Mouse (Mus musculus) forebrain, embryonic 14.5 days (tissue): ENCODE data around the gene Sirpa. TPM values are rescaled to one million over a fixed set of nuclear protein-coding genes. Genes with fewer than 3 reads are reported as not detected.

Experiments used
- ATAC-seq: fragments of 200-750 bp; cut with Nextera tagmentation; 2 replicates; pipeline ENCODE4 v1.8.0; 2017; ENCODE audit warnings: mild to moderate bottlenecking, moderate library complexity
- DNase-seq: peaks from one replicate; pipeline ENCODE4 v3.0.0-alpha.2; 2015; ENCODE audit warnings: low spot score
- H3K27ac ChIP-seq: fragments of 300-500 bp; sonication (generic); 2 replicates; pipeline ENCODE4 v1.5.1; 2014; ENCODE audit warnings: low read depth, mild to moderate bottlenecking, control low read depth, low read length, moderate library complexity
- H3K27me3 ChIP-seq: fragments of 300-500 bp; sonication (generic); replicated peaks from 2 replicates; pipeline ENCODE4 v1.6.1; 2014; ENCODE audit warnings: low read length, control low read depth, mixed read lengths; ENCODE audit not compliant: control insufficient read depth, insufficient read depth
- H3K36me3 ChIP-seq: fragments of 300-500 bp; sonication (generic); 2 replicates; pipeline ENCODE4 v1.6.1; 2014; ENCODE audit warnings: low read length, control low read depth; ENCODE audit not compliant: control insufficient read depth, insufficient read depth
- H3K4me1 ChIP-seq: fragments of 300-500 bp; sonication (generic); 2 replicates; pipeline ENCODE4 v1.6.1; 2014; ENCODE audit warnings: antibody characterized with exemption, low read length, control low read depth; ENCODE audit not compliant: control insufficient read depth, insufficient read depth
- H3K4me2 ChIP-seq: fragments of 300-500 bp; sonication (generic); 2 replicates; pipeline ENCODE4 v1.6.1; 2014; ENCODE audit warnings: mild to moderate bottlenecking, control low read depth, low read length
- H3K4me3 ChIP-seq: fragments of 300-500 bp; sonication (generic); 2 replicates; pipeline ENCODE4 v1.5.1; 2014; ENCODE audit warnings: low read depth, low read length, control low read depth
- H3K9ac ChIP-seq: fragments of 300-500 bp; sonication (generic); 2 replicates; pipeline ENCODE4 v1.6.1; 2014; ENCODE audit warnings: mild to moderate bottlenecking, low read length, control low read depth, moderate library complexity
- H3K9me3 ChIP-seq: fragments of 300-500 bp; sonication (generic); replicated peaks from 2 replicates; pipeline ENCODE4 v1.6.1; 2016; ENCODE audit warnings: low read length, control low read depth, mixed read lengths; ENCODE audit not compliant: control insufficient read depth
- WGBS: fragments of 180-500 bp; shearing (Covaris S2); extraction: QIAGEN DNeasy Blood & Tissue Kit; methylation state at CpG from one replicate; pipeline ENCODE4 v1.1.7; 2014; 5-methylcytosine and 5-hydroxymethylcytosine counted together
- polyA plus RNA-seq: library from polyadenylated mRNA; unstranded; fragments of >200 nt; fragmentation: Nextera tagmentation; extraction: Ambion mirVana; gene quantifications from 2 replicates; pipeline ENCODE4 v1.2.1, GENCODE M21; 2014

Gene Sirpa
- polyA plus RNA-seq, 1 experiment from 2014 or later = 24.8 TPM

- DNase-seq (peak; percentile 70), ATAC-seq (peak; percentile 72)
- peak overlapping the region; percentile 5; the same call in 1 of the 2 replicates for H3K27ac ChIP-seq
- WGBS = 43% methylated on average over 13 of the region's 13 CpGs
- H3K4me2 ChIP-seq = no peak overlapping the region
- H3K4me3 ChIP-seq = no peak overlapping the region
- H3K9me3 ChIP-seq = no peaks in the 10 kb centered on the region
- H3K4me1 ChIP-seq = peaks cover 7% of the 10 kb centered on the region
- H3K36me3 ChIP-seq = peaks cover 7% of the 10 kb centered on the region; the same call in 1 of the 2 replicates
- H3K27me3 ChIP-seq = no peaks in the 10 kb centered on the region
- no peak overlapping the region for H3K9ac ChIP-seq
Observed at GRCm38 (mm10) chr2:129624246-129624918, 31.7 kb downstream of the Sirpa start.

- WGBS = 67% methylated on average over 6 of the region's 6 CpGs
- no peaks in the 10 kb centered on the region for H3K27me3 ChIP-seq
- H3K4me1 ChIP-seq = peaks cover 7% of the 10 kb centered on the region
- H3K27ac ChIP-seq = peak overlapping the region; percentile 30; the same call in 1 of the 2 replicates
- DNase-seq (peak; percentile 29), ATAC-seq (peak; percentile 47; the same call in 1 of the 2 replicates)
- peaks cover 3% of the 10 kb centered on the region; the same call in 1 of the 2 replicates for H3K36me3 ChIP-seq
- no peak overlapping the region for H3K4me2 ChIP-seq
- H3K4me3 ChIP-seq = no peak overlapping the region
- no peaks in the 10 kb centered on the region for H3K9me3 ChIP-seq
- H3K9ac ChIP-seq = no peak overlapping the region
Observed at GRCm38 (mm10) chr2:129624956-129625355, 32.3 kb downstream of the Sirpa start.

- Histone ChIP-seq H3K4me2 (no peak overlapping the region), H3K4me3 (no peak overlapping the region), H3K9me3 (no peaks in the 10 kb centered on the region), H3K4me1 (peaks cover 7% of the 10 kb centered on the region), H3K27me3 (no peaks in the 10 kb centered on the region), H3K36me3 (peaks cover 4% of the 10 kb centered on the region; the same call in 1 of the 2 replicates), H3K9ac (no peak overlapping the region), H3K27ac (no peak overlapping the region)
- DNase-seq (no peak), ATAC-seq (no peak)
- 67% methylated on average over 4 of the region's 4 CpGs for WGBS
Observed at GRCm38 (mm10) chr2:129625845-129626244, 33.2 kb downstream of the Sirpa start.

- DNase-seq (no peak), ATAC-seq (no peak)
- no peak overlapping the region for H3K27ac ChIP-seq
- no peak overlapping the region for H3K4me2 ChIP-seq
- H3K4me1 ChIP-seq = peaks cover 7% of the 10 kb centered on the region
- H3K27me3 ChIP-seq = no peaks in the 10 kb centered on the region
- no peak overlapping the region for H3K9ac ChIP-seq
- no peaks in the 10 kb centered on the region for H3K9me3 ChIP-seq
- 90% methylated on average over 4 of the region's 4 CpGs for WGBS
- peaks cover 12% of the 10 kb centered on the region for H3K36me3 ChIP-seq
- no peak overlapping the region for H3K4me3 ChIP-seq
Observed at GRCm38 (mm10) chr2:129626621-129627061, 34.0 kb downstream of the Sirpa start.

- Histone ChIP-seq H3K9ac (no peak overlapping the region), H3K4me2 (no peak overlapping the region), H3K27me3 (no peaks in the 10 kb centered on the region), H3K36me3 (peaks cover 12% of the 10 kb centered on the region), H3K4me1 (peaks cover 7% of the 10 kb centered on the region), H3K9me3 (no peaks in the 10 kb centered on the region), H3K4me3 (no peak overlapping the region), H3K27ac (no peak overlapping the region)
- DNase-seq (no peak), ATAC-seq (no peak)
- 89% methylated on average over 5 of the region's 5 CpGs for WGBS
Observed at GRCm38 (mm10) chr2:129627133-129627532, 34.5 kb downstream of the Sirpa start.

GRCm38 (mm10) chr2:129627811-129628210 is 35.2 kb downstream of the Sirpa start:
- H3K4me1 ChIP-seq = peaks cover 7% of the 10 kb centered on the region
- no peaks in the 10 kb centered on the region for H3K27me3 ChIP-seq
- H3K9me3 ChIP-seq = no peaks in the 10 kb centered on the region
- H3K36me3 ChIP-seq = peaks cover 12% of the 10 kb centered on the region
- ATAC-seq = no peak
- DNase-seq = no peak
- no peak overlapping the region for H3K4me2 ChIP-seq
- no peak overlapping the region for H3K4me3 ChIP-seq
- WGBS = 88% methylated on average over 13 of the region's 13 CpGs
- H3K9ac ChIP-seq = no peak overlapping the region
- no peak overlapping the region for H3K27ac ChIP-seq

- Histone ChIP-seq H3K4me1 (peaks cover 7% of the 10 kb centered on the region), H3K9me3 (no peaks in the 10 kb centered on the region), H3K27ac (no peak overlapping the region), H3K27me3 (no peaks in the 10 kb centered on the region), H3K36me3 (peaks cover 12% of the 10 kb centered on the region), H3K4me3 (no peak overlapping the region), H3K4me2 (no peak overlapping the region), H3K9ac (no peak overlapping the region)
- WGBS = 89% methylated on average over 6 of the region's 6 CpGs
- DNase-seq = no peak
- no peak for ATAC-seq
Observed at GRCm38 (mm10) chr2:129628456-129629185, 36.0 kb downstream of the Sirpa start.

- no peak for ATAC-seq
Observed at GRCm38 (mm10) chr2:129629786-129630531, 37.3 kb downstream of the Sirpa start.

More at GRCm38 (mm10) chr2:129629786-129630531, 37.3 kb downstream of the Sirpa start:
- no peaks in the 10 kb centered on the region for H3K9me3 ChIP-seq
- no peak overlapping the region for H3K4me2 ChIP-seq
- H3K27me3 ChIP-seq = no peaks in the 10 kb centered on the region
- H3K4me3 ChIP-seq = no peak overlapping the region
- H3K9ac ChIP-seq = no peak overlapping the region
- peaks cover 12% of the 10 kb centered on the region for H3K36me3 ChIP-seq
- DNase-seq = no peak
- no peak overlapping the region for H3K27ac ChIP-seq
- peaks cover under 1% of the 10 kb centered on the region; the same call in 1 of the 2 replicates for H3K4me1 ChIP-seq
- WGBS = 92% methylated on average over 15 of the region's 15 CpGs
